Mouse (Mus musculus): ENCODE measurements around the gene Actr2. TPM values are rescaled to one million over a fixed set of nuclear protein-coding genes. Genes with fewer than 3 reads are reported as not detected.
"Not testable (repeated sequence)": the region's sequence is repeated elsewhere in the genome, so short reads cannot be mapped to it uniquely, and the experiment has no call there.

The Actr2 gene
- polyA plus RNA-seq, 1 experiment = 30.2 TPM

GRCm38 (mm10) chr11:20140286-20140685, 27.6 kb upstream of the Actr2 start:
- Histone ChIP-seq H3K27me3 (ENCODE audit: control insufficient read depth, insufficient read depth, insufficient read length) (no peaks in the 10 kb centered on the region), H3K79me2 (ENCODE audit: control insufficient read depth, insufficient read depth) (no peaks in the 10 kb centered on the region), H3K4me3 (no peak overlapping the region), H3K4me2 (ENCODE audit: low read depth) (no peak overlapping the region), H3K36me3 (ENCODE audit: control insufficient read depth, insufficient read depth) (no peaks in the 10 kb centered on the region), H3ac (ENCODE audit: control insufficient read depth, insufficient read length) (no peak overlapping the region)
- TF ChIP-seq POLR2AphosphoS2 (IDR thresholded peaks at IDR 0.05; ENCODE audit: insufficient read length, low read depth) = no peak
- no peak for TF ChIP-seq MYOD1 (IDR thresholded peaks at IDR 0.05; ENCODE audit: control insufficient read depth in 1 of 3, insufficient read length in 2 of 3, low read depth in 2 of 3)
- TF ChIP-seq SRF (IDR thresholded peaks at IDR 0.05; ENCODE audit: control insufficient read depth, insufficient read length, low read depth) = no peak
- TF ChIP-seq USF1 (IDR thresholded peaks at IDR 0.05; ENCODE audit: low read depth) = no peak
- TF ChIP-seq MAX (IDR thresholded peaks at IDR 0.05; ENCODE audit: low read depth) = no peak
- TF ChIP-seq POLR2A (IDR thresholded peaks at IDR 0.05; ENCODE audit: insufficient read length, low read depth) = no peak
- no peak for TF ChIP-seq TCF3 (IDR thresholded peaks at IDR 0.05; ENCODE audit: insufficient read length, low read depth)
- no peak for TF ChIP-seq CEBPB (IDR thresholded peaks at IDR 0.05; ENCODE audit: insufficient read depth, poor library complexity, severe bottlenecking)
- TF ChIP-seq REST (IDR thresholded peaks at IDR 0.05; ENCODE audit: insufficient read depth, insufficient read length) = no peak
- no peak for TF ChIP-seq E2F4 (IDR thresholded peaks at IDR 0.05; ENCODE audit: insufficient read depth)
- no peak for TF ChIP-seq MYOG (IDR thresholded peaks at IDR 0.05; ENCODE audit: control insufficient read depth in 1 of 3, insufficient read depth in 1 of 3, insufficient read length in 2 of 3, low read depth in 2 of 3)
- no peak for TF ChIP-seq TCF12 (IDR thresholded peaks at IDR 0.05; ENCODE audit: insufficient read depth, poor library complexity, severe bottlenecking)

DNA sequence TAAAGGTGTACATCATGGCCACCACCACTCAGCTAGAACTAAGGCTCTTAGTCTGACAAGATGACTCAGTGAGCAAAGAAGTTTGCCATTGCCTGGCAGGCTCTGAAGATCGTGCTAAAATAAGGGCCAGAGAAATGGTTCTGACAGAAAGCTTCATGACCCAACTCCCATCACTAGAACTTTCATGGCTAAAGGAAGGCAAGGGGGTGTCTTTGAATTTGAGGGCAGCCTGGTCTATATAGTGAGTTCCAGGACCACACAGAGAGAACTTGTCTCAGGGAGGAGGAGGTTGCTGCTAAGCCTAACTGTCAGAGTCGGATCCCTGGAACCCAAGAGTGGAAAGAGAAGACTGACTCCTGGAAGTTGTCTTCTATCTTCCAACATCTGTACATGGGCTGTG, 27.0 kb upstream of the Actr2 start:
- H3ac ChIP-seq (ENCODE audit: control insufficient read depth, insufficient read length) = no peak overlapping the region
- no peak overlapping the region for H3K4me2 ChIP-seq (ENCODE audit: low read depth)
- TF ChIP-seq MYOG (IDR thresholded peaks at IDR 0.05; ENCODE audit: control insufficient read depth in 1 of 3, insufficient read depth in 1 of 3, insufficient read length in 2 of 3, low read depth in 2 of 3) (no peak), TCF3 (IDR thresholded peaks at IDR 0.05; ENCODE audit: insufficient read length, low read depth) (no peak), CEBPB (IDR thresholded peaks at IDR 0.05; ENCODE audit: insufficient read depth, poor library complexity, severe bottlenecking) (no peak), POLR2A (IDR thresholded peaks at IDR 0.05; ENCODE audit: insufficient read length, low read depth) (no peak), POLR2AphosphoS2 (IDR thresholded peaks at IDR 0.05; ENCODE audit: insufficient read length, low read depth) (no peak), SRF (IDR thresholded peaks at IDR 0.05; ENCODE audit: control insufficient read depth, insufficient read length, low read depth) (no peak), E2F4 (IDR thresholded peaks at IDR 0.05; ENCODE audit: insufficient read depth) (no peak), MYOD1 (IDR thresholded peaks at IDR 0.05; ENCODE audit: control insufficient read depth in 1 of 3, insufficient read length in 2 of 3, low read depth in 2 of 3) (no peak), REST (IDR thresholded peaks at IDR 0.05; ENCODE audit: insufficient read depth, insufficient read length) (no peak)
- no peaks in the 10 kb centered on the region for H3K27me3 ChIP-seq (ENCODE audit: control insufficient read depth, insufficient read depth, insufficient read length)
- H3K36me3 ChIP-seq (ENCODE audit: control insufficient read depth, insufficient read depth) = no peaks in the 10 kb centered on the region
- H3K4me3 ChIP-seq = no peak overlapping the region
- H3K79me2 ChIP-seq (ENCODE audit: control insufficient read depth, insufficient read depth) = no peaks in the 10 kb centered on the region

DNA sequence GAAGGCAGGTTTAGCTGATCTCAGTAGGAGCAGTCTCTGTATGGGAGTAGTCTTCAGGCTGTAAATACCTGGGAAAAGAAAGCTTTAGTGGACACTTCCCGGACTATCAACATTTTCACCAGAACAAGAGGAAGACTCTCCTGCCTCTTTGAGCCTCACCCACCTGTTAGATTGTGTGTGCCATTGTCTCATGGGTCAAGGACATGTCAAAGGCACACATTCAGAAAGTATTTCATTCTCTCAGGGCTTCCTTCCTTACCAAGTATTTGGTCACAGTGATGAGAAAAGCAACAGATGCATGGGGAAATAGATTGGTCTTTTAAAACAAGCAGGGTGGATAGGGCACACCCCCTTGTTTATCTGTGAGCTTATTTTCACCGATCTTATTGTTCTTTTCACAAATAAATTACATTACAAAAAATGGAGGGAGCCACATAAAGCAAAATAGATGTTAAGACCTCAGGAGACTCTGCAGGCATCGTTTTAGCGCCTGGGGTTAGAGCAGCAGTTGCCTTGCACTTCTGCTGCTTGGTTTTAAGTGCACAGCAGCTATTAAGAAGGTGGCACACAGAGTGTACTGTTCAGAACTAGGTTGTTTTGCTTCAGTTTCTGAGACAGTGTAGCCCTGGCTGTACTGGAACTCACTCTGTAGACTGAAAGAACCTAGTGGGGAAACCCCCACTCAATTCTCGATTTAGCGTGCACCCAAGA, 25.9 kb upstream of the Actr2 start:
- H3K79me2 ChIP-seq (ENCODE audit: control insufficient read depth, insufficient read depth) = no peaks in the 10 kb centered on the region
- H3K4me2 ChIP-seq (ENCODE audit: low read depth) = no peak overlapping the region
- no peak overlapping the region for H3ac ChIP-seq (ENCODE audit: control insufficient read depth, insufficient read length)
- no peaks in the 10 kb centered on the region for H3K27me3 ChIP-seq (ENCODE audit: control insufficient read depth, insufficient read depth, insufficient read length)
- no peaks in the 10 kb centered on the region for H3K36me3 ChIP-seq (ENCODE audit: control insufficient read depth, insufficient read depth)
- H3K4me3 ChIP-seq = no peak overlapping the region
- TF ChIP-seq MYOD1 (IDR thresholded peaks at IDR 0.05; ENCODE audit: control insufficient read depth in 1 of 3, insufficient read length in 2 of 3, low read depth in 2 of 3) (no peak), CEBPB (IDR thresholded peaks at IDR 0.05; ENCODE audit: insufficient read depth, poor library complexity, severe bottlenecking) (no peak), POLR2AphosphoS2 (IDR thresholded peaks at IDR 0.05; ENCODE audit: insufficient read length, low read depth) (no peak), MYOG (IDR thresholded peaks at IDR 0.05; ENCODE audit: control insufficient read depth in 1 of 3, insufficient read depth in 1 of 3, insufficient read length in 2 of 3, low read depth in 2 of 3) (no peak), POLR2A (IDR thresholded peaks at IDR 0.05; ENCODE audit: insufficient read length, low read depth) (no peak), REST (IDR thresholded peaks at IDR 0.05; ENCODE audit: insufficient read depth, insufficient read length) (no peak), USF1 (IDR thresholded peaks at IDR 0.05; ENCODE audit: low read depth) (no peak), MAX (IDR thresholded peaks at IDR 0.05; ENCODE audit: low read depth) (no peak), TCF12 (IDR thresholded peaks at IDR 0.05; ENCODE audit: insufficient read depth, poor library complexity, severe bottlenecking) (no peak), SRF (IDR thresholded peaks at IDR 0.05; ENCODE audit: control insufficient read depth, insufficient read length, low read depth) (no peak)

- no peak overlapping the region for H3K4me3 ChIP-seq
- H3K4me2 ChIP-seq (ENCODE audit: low read depth) = no peak overlapping the region
- no peak for TF ChIP-seq TCF3 (IDR thresholded peaks at IDR 0.05; ENCODE audit: insufficient read length, low read depth)
- no peak for TF ChIP-seq POLR2AphosphoS2 (IDR thresholded peaks at IDR 0.05; ENCODE audit: insufficient read length, low read depth)
- no peak for TF ChIP-seq USF1 (IDR thresholded peaks at IDR 0.05; ENCODE audit: low read depth)
- no peak for TF ChIP-seq POLR2A (IDR thresholded peaks at IDR 0.05; ENCODE audit: insufficient read length, low read depth)
- H3K36me3 ChIP-seq (ENCODE audit: control insufficient read depth, insufficient read depth) = no peaks in the 10 kb centered on the region
- no peaks in the 10 kb centered on the region for H3K27me3 ChIP-seq (ENCODE audit: control insufficient read depth, insufficient read depth, insufficient read length)
- no peak overlapping the region for H3ac ChIP-seq (ENCODE audit: control insufficient read depth, insufficient read length)
- H3K79me2 ChIP-seq (ENCODE audit: control insufficient read depth, insufficient read depth) = no peaks in the 10 kb centered on the region
These were observed 25.2 kb upstream of the Actr2 start for GRCm38 (mm10) chr11:20137872-20138271.

DNA sequence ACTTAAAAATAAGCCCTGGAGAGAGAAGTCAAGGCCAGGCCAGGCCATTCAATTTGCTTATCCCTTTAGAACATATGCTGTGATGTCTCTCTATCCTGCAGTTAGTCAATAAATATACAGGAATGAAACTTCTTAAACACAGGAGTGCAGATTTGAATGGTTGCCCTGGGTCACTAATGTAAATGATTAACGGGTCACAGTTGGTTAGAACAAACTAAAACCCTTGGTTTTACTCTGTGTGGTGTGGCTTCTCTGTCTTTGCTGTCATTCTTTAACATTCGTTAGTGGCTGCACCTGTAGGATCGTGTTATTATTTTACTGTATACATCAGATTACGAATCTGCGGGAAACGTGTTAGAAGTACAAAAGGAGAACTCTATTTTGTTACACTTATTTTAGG, 23.6 kb upstream of the Actr2 start:
- Histone ChIP-seq H3ac (ENCODE audit: control insufficient read depth, insufficient read length) (no peak overlapping the region), H3K4me2 (ENCODE audit: low read depth) (no peak overlapping the region), H3K36me3 (ENCODE audit: control insufficient read depth, insufficient read depth) (no peaks in the 10 kb centered on the region), H3K4me3 (no peak overlapping the region), H3K27me3 (ENCODE audit: control insufficient read depth, insufficient read depth, insufficient read length) (no peaks in the 10 kb centered on the region), H3K79me2 (ENCODE audit: control insufficient read depth, insufficient read depth) (no peaks in the 10 kb centered on the region)
- TF ChIP-seq CEBPB (IDR thresholded peaks at IDR 0.05; ENCODE audit: insufficient read depth, poor library complexity, severe bottlenecking) = no peak
- TF ChIP-seq MYOG (IDR thresholded peaks at IDR 0.05; ENCODE audit: control insufficient read depth in 1 of 3, insufficient read depth in 1 of 3, insufficient read length in 2 of 3, low read depth in 2 of 3) = no peak
- TF ChIP-seq USF1 (IDR thresholded peaks at IDR 0.05; ENCODE audit: low read depth) = no peak
- TF ChIP-seq REST (IDR thresholded peaks at IDR 0.05; ENCODE audit: insufficient read depth, insufficient read length) = no peak
- TF ChIP-seq POLR2A (IDR thresholded peaks at IDR 0.05; ENCODE audit: insufficient read length, low read depth) = no peak
- no peak for TF ChIP-seq TCF12 (IDR thresholded peaks at IDR 0.05; ENCODE audit: insufficient read depth, poor library complexity, severe bottlenecking)
- no peak for TF ChIP-seq SRF (IDR thresholded peaks at IDR 0.05; ENCODE audit: control insufficient read depth, insufficient read length, low read depth)
- TF ChIP-seq MAX (IDR thresholded peaks at IDR 0.05; ENCODE audit: low read depth) = no peak
- TF ChIP-seq POLR2AphosphoS2 (IDR thresholded peaks at IDR 0.05; ENCODE audit: insufficient read length, low read depth) = no peak
- no peak for TF ChIP-seq E2F4 (IDR thresholded peaks at IDR 0.05; ENCODE audit: insufficient read depth)
- TF ChIP-seq MYOD1 (IDR thresholded peaks at IDR 0.05; ENCODE audit: control insufficient read depth in 1 of 3, insufficient read length in 2 of 3, low read depth in 2 of 3) = no peak
- TF ChIP-seq TCF3 (IDR thresholded peaks at IDR 0.05; ENCODE audit: insufficient read length, low read depth) = no peak

- H3K36me3 ChIP-seq (ENCODE audit: control insufficient read depth, insufficient read depth); H3K79me2 ChIP-seq (ENCODE audit: control insufficient read depth, insufficient read depth); H3ac ChIP-seq (ENCODE audit: control insufficient read depth, insufficient read length); H3K4me3 ChIP-seq; H3K27me3 ChIP-seq (ENCODE audit: control insufficient read depth, insufficient read depth, insufficient read length); H3K4me2 ChIP-seq (ENCODE audit: low read depth): not testable (repeated sequence)
These were observed 22.2 kb upstream of the Actr2 start for GRCm38 (mm10) chr11:20134869-20135268.

Measured in myocyte (in vitro differentiated cells).